In genomic region chr17:34127475-34127874, GRCm38 (mm10) we compare ENCODE assay signal across 8 mouse cellular contexts. TPM values are rescaled to one million over a fixed set of nuclear protein-coding genes. Genes with fewer than 3 reads are reported as not detected.
A peak's percentile ranks its signal among the peaks of the same experiment; 100 is the strongest.
DNase-seq lines count a peak whose midpoint lies in the region; ATAC-seq and TF ChIP-seq lines count a peak whose summit lies in the region.

No protein-coding gene starts in this region.

- H3K4me3 ChIP-seq in heart, embryonic 10.5 days = no peak overlapping the region
- H3K4me3 ChIP-seq in cerebellum, adult 2 months (replicated peaks; ENCODE audit: insufficient read depth, low read depth, low read length) = peak overlapping the region; percentile 2
- no peak overlapping the region for H3K4me3 ChIP-seq in kidney, embryonic 14.5 days (ENCODE audit: low read length)
- no peak overlapping the region for H3K4me3 ChIP-seq in thymus, adult 2 months (ENCODE audit: control insufficient read depth, insufficient read depth, low read length)

- peaks cover 42% of the 10 kb centered on the region for H3K4me1 ChIP-seq in heart, embryonic 10.5 days
- H3K4me1 ChIP-seq in cerebellum, adult 2 months (ENCODE audit: control insufficient read depth, insufficient read depth, low read length) = peaks cover 6% of the 10 kb centered on the region
- H3K4me1 ChIP-seq in kidney, embryonic 14.5 days (ENCODE audit: control insufficient read depth, insufficient read depth, low read length) = peaks cover 15% of the 10 kb centered on the region
- peaks cover 50% of the 10 kb centered on the region for H3K4me1 ChIP-seq in thymus, adult 2 months (replicated peaks; ENCODE audit: control insufficient read depth, insufficient read depth, low read length)

- no peaks in the 10 kb centered on the region for H3K9me3 ChIP-seq in heart, embryonic 10.5 days
- H3K9me3 ChIP-seq in kidney, embryonic 14.5 days (ENCODE audit: control insufficient read depth, low read length) = no peaks in the 10 kb centered on the region

- peak; percentile 37 to 57 for DNase-seq in heart, postnatal 10 days
- no peak for DNase-seq in heart, embryonic 10.5 days (ENCODE audit: low spot score)
- DNase-seq in CD4-positive, CD25-positive, alpha-beta regulatory T cell, adult 2 months (ENCODE audit: low read depth, low spot score) = peak; percentile 84
- peak; percentile 72 to 81 for DNase-seq in cerebellum, adult 2 months
- peak; percentile 62 for DNase-seq in lung, postnatal 14 days
- DNase-seq in thymus, adult 2 months = peak; percentile 64
- DNase-seq in gastrocnemius, postnatal 36 days = no peak

- no peak overlapping the region for H3K9ac ChIP-seq in kidney, embryonic 14.5 days (ENCODE audit: low read depth, low read length)

- H3K27ac ChIP-seq in heart, embryonic 10.5 days = no peak overlapping the region
- H3K27ac ChIP-seq in cerebellum, adult 2 months (ENCODE audit: insufficient read depth, low read length) = no peak overlapping the region
- no peak overlapping the region for H3K27ac ChIP-seq in kidney, embryonic 14.5 days (ENCODE audit: low read depth, low read length)
- H3K27ac ChIP-seq in thymus, adult 2 months (ENCODE audit: control insufficient read depth, insufficient read depth, low read length) = peak overlapping the region; percentile 39; the same call in 1 of the 2 replicates

- peak; percentile 67; the same call in 1 of the 2 replicates for TF ChIP-seq POLR2A in cerebellum, adult 2 months (IDR thresholded peaks at IDR 0.05; ENCODE audit: borderline replicate concordance, insufficient read depth, low read length)
- no peak for TF ChIP-seq POLR2A in thymus, adult 2 months (IDR thresholded peaks at IDR 0.05; ENCODE audit: control insufficient read depth, extremely low read depth, insufficient read depth, low read length, poor library complexity)

- ATAC-seq in kidney, embryonic 14.5 days (ENCODE audit: low FRiP score, low TSS enrichment) = 0 out of 2 replicates have a peak, but pooled peaks have one; percentile 18

- H3K36me3 ChIP-seq in heart, embryonic 10.5 days = peaks cover 9% of the 10 kb centered on the region; the same call in 1 of the 2 replicates
- no peaks in the 10 kb centered on the region for H3K36me3 ChIP-seq in kidney, embryonic 14.5 days (ENCODE audit: control insufficient read depth, insufficient read depth, low read length)
- H3K36me3 ChIP-seq in thymus, adult 2 months (ENCODE audit: control insufficient read depth, insufficient read depth, low read length) = no peaks in the 10 kb centered on the region

- no peak overlapping the region for H3K4me2 ChIP-seq in kidney, embryonic 14.5 days (replicated peaks; ENCODE audit: low read depth, low read length)

- WGBS in heart, embryonic 10.5 days = 12% methylated on average over 6 of the region's 6 CpGs
- 9% methylated on average over 6 of the region's 6 CpGs for WGBS in cerebellum, adult 2 months
- 27% methylated on average over 6 of the region's 6 CpGs for WGBS in kidney, embryonic 14.5 days
- 23% methylated on average over 6 of the region's 6 CpGs for WGBS in thymus, adult 2 months

- intact Hi-C loops in heart, postnatal 10 days (cut with DNase I) = loop anchor here (10.0 kb wide), 2 partner anchors 443 to 477 kb away; partner anchors contain the start of genes Agpat1, Hnrnpm and Rnf5
- intact Hi-C loops in gastrocnemius, postnatal 36 days (cut with DNase I) = no loop called here

- no peaks in the 10 kb centered on the region for H3K27me3 ChIP-seq in heart, embryonic 10.5 days (ENCODE audit: insufficient read depth, poor library complexity, severe bottlenecking)
- no peaks in the 10 kb centered on the region for H3K27me3 ChIP-seq in cerebellum, adult 2 months (ENCODE audit: control insufficient read depth, insufficient read depth, low read length)
- no peaks in the 10 kb centered on the region for H3K27me3 ChIP-seq in kidney, embryonic 14.5 days (ENCODE audit: control insufficient read depth, insufficient read depth, low read length)
- H3K27me3 ChIP-seq in thymus, adult 2 months (ENCODE audit: control insufficient read depth, insufficient read depth, low read length) = no peaks in the 10 kb centered on the region

- TF ChIP-seq CTCF in cerebellum, adult 2 months (IDR thresholded peaks at IDR 0.05; ENCODE audit: borderline replicate concordance, insufficient read depth, low read depth, low read length) = no peak
- no peak for TF ChIP-seq CTCF in thymus, adult 2 months (IDR thresholded peaks at IDR 0.05; ENCODE audit: borderline replicate concordance, control insufficient read depth, extremely low read depth, insufficient read depth, low read length, poor library complexity)

RNA-seq across cellular contexts. Expression of gene Brd2, which starts 5.0 kb away (rescaled TPM):
- 100 to 1,000 TPM; 113 to 119 TPM for total RNA-seq in heart, postnatal 10 days (2021)
- 77.6 and 101 TPM in 2 replicates for polyA plus RNA-seq in heart, embryonic 10.5 days (2016; fragmentation: Nextera tagmentation; extraction: Ambion mirVana)
- polyA plus RNA-seq in cerebellum, adult 2 months (2012; rRNA removed) = 188 and 209 TPM in 2 replicates
- polyA plus RNA-seq in kidney, embryonic 14.5 days (2014; fragmentation: Nextera tagmentation; extraction: Ambion mirVana) = 153 and 178 TPM in 2 replicates
- polyA plus RNA-seq in thymus, adult 2 months (2012; rRNA removed) = 236 and 257 TPM in 2 replicates
- total RNA-seq in gastrocnemius, postnatal 36 days (2021) = 10 to 100 TPM; 63.2 to 74.1 TPM

RNA-seq across cellular contexts. Expression of gene H2-DMa, which starts 8.1 kb away (rescaled TPM):
- 1 to 10 TPM; 4.1 to 4.5 TPM for total RNA-seq in heart, postnatal 10 days (2021)
- 4.2 and 7.1 TPM in 2 replicates for polyA plus RNA-seq in heart, embryonic 10.5 days (2016; fragmentation: Nextera tagmentation; extraction: Ambion mirVana)
- 13.2 and 13.6 TPM in 2 replicates for polyA plus RNA-seq in cerebellum, adult 2 months (2012; rRNA removed)
- 16.1 and 19.3 TPM in 2 replicates for polyA plus RNA-seq in kidney, embryonic 14.5 days (2014; fragmentation: Nextera tagmentation; extraction: Ambion mirVana)
- polyA plus RNA-seq in thymus, adult 2 months (2012; rRNA removed) = 141 and 177 TPM in 2 replicates
- total RNA-seq in gastrocnemius, postnatal 36 days (2021) = 1 to 10 TPM; 3.6 to 4.9 TPM

RNA-seq across cellular contexts. Expression of gene H2-DMb2, which starts 15.6 kb away (rescaled TPM):
- 1 to 10 TPM in 1 of 2 experiments, under 1 TPM in 1; 0.98 to 1.1 TPM for total RNA-seq in heart, postnatal 10 days (2021)
- polyA plus RNA-seq in heart, embryonic 10.5 days (2016; fragmentation: Nextera tagmentation; extraction: Ambion mirVana) = 0.18 TPM in 1 of 2 replicates, not detected in the other
- 0.35 and 0.52 TPM in 2 replicates for polyA plus RNA-seq in cerebellum, adult 2 months (2012; rRNA removed)
- polyA plus RNA-seq in kidney, embryonic 14.5 days (2014; fragmentation: Nextera tagmentation; extraction: Ambion mirVana) = 18.5 and 21.9 TPM in 2 replicates
- 119 and 123 TPM in 2 replicates for polyA plus RNA-seq in thymus, adult 2 months (2012; rRNA removed)
- total RNA-seq in gastrocnemius, postnatal 36 days (2021) = under 1 TPM; 0.35 to 0.48 TPM

RNA-seq across cellular contexts. Expression of gene H2-DMb1, which starts 25.4 kb away (rescaled TPM):
- under 1 TPM; 0.72 to 0.89 TPM for total RNA-seq in heart, postnatal 10 days (2021)
- 0.23 and 0.29 TPM in 2 replicates for polyA plus RNA-seq in heart, embryonic 10.5 days (2016; fragmentation: Nextera tagmentation; extraction: Ambion mirVana)
- 1.8 and 3.0 TPM in 2 replicates for polyA plus RNA-seq in cerebellum, adult 2 months (2012; rRNA removed)
- 4.1 and 4.2 TPM in 2 replicates for polyA plus RNA-seq in kidney, embryonic 14.5 days (2014; fragmentation: Nextera tagmentation; extraction: Ambion mirVana)
- 130 and 197 TPM in 2 replicates for polyA plus RNA-seq in thymus, adult 2 months (2012; rRNA removed)
- 1 to 10 TPM in 1 of 2 experiments, under 1 TPM in 1; 0.71 to 1.2 TPM for total RNA-seq in gastrocnemius, postnatal 36 days (2021)

RNA-seq across cellular contexts. Expression of gene H2-Oa, which starts 35.3 kb away (rescaled TPM):
- total RNA-seq in heart, postnatal 10 days (2021) = under 1 TPM in 1 of 2 experiments, not detected in 1; 0.31 TPM
- polyA plus RNA-seq in heart, embryonic 10.5 days (2016; fragmentation: Nextera tagmentation; extraction: Ambion mirVana) = 0.62 and 0.84 TPM in 2 replicates
- polyA plus RNA-seq in cerebellum, adult 2 months (2012; rRNA removed) = 0.25 and 0.34 TPM in 2 replicates
- polyA plus RNA-seq in kidney, embryonic 14.5 days (2014; fragmentation: Nextera tagmentation; extraction: Ambion mirVana) = 0.51 and 0.76 TPM in 2 replicates
- polyA plus RNA-seq in thymus, adult 2 months (2012; rRNA removed) = 122 and 154 TPM in 2 replicates
- not detected for total RNA-seq in gastrocnemius, postnatal 36 days (2021)

Comparison
In these comparisons a context has a peak if more than half of its experiments do, and no peak if none do; other contexts are left out.
1. DNase-seq: peak in heart, postnatal 10 days (2 of 2), CD4-positive, CD25-positive, alpha-beta regulatory T cell, adult 2 months (single experiment), cerebellum, adult 2 months (2 of 2), lung, postnatal 14 days (single experiment) and thymus, adult 2 months (single experiment); none in heart, embryonic 10.5 days (single experiment) and gastrocnemius, postnatal 36 days (0 of 2).
2. RNA of gene H2-DMb2, which starts 15.6 kb away (polyA plus RNA-seq): 119 to 123 TPM in thymus, adult 2 months and 18.5 to 21.9 TPM in kidney, embryonic 14.5 days; 0.35 to 0.52 TPM in cerebellum, adult 2 months and 0.18 TPM in heart, embryonic 10.5 days; every median in the first group is over 10 times any median in the second.